Mouse (Mus musculus) thymus, adult 2 months (tissue): ENCODE measurements around the gene Lrp6.

Experiments used
- CTCF ChIP-seq: fragments of 200-500 bp; IDR thresholded peaks from 2 replicates; pipeline ENCODE4 v1.5.1; 2012; ENCODE audit warnings: mild to moderate bottlenecking, control low read depth, low read length, moderate library complexity, borderline replicate concordance; ENCODE audit not compliant: control insufficient read depth, poor library complexity, insufficient read depth; ENCODE audit errors: extremely low read depth
- POLR2A ChIP-seq: fragments of 200-500 bp; IDR thresholded peaks from 2 replicates; pipeline ENCODE4 v1.6.1; 2012; ENCODE audit warnings: mild to moderate bottlenecking, low read length, control low read depth, moderate library complexity; ENCODE audit not compliant: control insufficient read depth, poor library complexity, insufficient read depth; ENCODE audit errors: extremely low read depth

- TF ChIP-seq POLR2A (no peak), CTCF (no peak)
Measured at GRCm38 (mm10) chr6:134443925-134444324, 122.8 kb downstream of the Lrp6 start.
